Mouse (Mus musculus) ZHBTc4 (cell line): ENCODE measurements at regions not wholly inside any gene's neighbourhood (a gene's known extent, or its start where the extent isn't known, plus 50 kb on each side); places are given as distances from the start of the nearest gene placed in this dataset.
A peak's percentile ranks its signal among the peaks of the same experiment; 100 is the strongest.

Experiments
- DNase-seq: peaks from one replicate; pipeline ENCODE4 v3.0.0-alpha.2; 2011; ENCODE audit warnings: low read depth, low spot score

DNA sequence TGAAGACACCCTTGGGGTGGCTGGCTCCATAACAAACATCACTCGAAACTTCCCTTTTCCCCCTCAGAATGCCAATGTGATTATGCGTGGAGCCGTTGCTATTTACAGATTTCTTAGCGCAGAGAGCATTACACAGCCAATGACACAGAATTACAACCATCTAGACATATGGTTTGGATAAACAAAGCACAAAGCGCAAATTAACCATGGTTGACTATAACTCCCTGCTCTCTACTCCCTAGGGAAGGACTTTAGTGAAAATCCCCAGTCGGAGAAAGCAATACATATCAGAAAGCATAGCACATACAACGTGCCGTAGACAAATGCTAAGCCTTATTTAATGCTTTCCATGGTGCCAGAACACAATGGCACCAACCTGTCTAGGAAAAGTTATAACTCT, 131.8 kb downstream of the Tshz3 start:
- DNase-seq, result no peak

DNA sequence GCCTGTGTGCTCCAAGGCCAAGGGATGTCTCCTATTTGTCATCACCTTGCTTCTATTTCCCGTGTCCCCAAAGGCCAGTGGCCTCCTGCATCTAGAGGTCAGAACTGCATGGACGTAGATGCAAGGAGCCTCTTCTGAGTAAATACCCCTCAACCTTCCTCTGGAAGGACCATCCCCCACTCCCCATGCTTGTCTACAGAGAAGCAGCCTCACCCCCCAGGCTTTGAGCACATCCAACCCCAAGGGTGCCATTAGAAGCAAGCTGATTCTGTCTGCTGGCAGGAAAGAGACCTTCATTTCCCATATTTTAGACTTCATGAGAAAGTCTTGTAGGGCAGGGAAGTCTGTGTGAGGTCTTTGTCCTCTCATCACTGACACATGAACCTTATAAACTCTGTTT, 132.2 kb downstream of the Tshz3 start:
- no peak for DNase-seq

DNA sequence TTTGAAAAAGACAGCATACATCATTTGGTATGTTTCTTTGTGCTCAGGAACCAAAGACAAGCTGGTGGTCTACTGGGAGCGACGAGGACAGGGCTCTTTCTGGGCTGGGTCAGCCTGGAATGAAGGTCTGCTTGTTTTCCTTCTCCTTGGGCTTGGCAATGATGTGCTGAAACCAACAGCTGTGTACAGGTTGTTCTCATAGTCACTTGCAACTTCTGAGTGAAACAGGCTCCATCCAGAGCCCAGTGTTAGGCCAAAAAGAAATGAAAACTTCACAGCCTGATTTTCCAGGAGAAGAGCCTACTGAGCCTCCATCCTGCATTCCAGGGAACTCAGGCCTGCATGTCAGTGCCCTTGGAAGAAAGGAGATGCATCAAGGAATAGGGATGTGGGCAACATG, 150.4 kb downstream of the Tshz3 start:
- DNase-seq, result no peak

DNA sequence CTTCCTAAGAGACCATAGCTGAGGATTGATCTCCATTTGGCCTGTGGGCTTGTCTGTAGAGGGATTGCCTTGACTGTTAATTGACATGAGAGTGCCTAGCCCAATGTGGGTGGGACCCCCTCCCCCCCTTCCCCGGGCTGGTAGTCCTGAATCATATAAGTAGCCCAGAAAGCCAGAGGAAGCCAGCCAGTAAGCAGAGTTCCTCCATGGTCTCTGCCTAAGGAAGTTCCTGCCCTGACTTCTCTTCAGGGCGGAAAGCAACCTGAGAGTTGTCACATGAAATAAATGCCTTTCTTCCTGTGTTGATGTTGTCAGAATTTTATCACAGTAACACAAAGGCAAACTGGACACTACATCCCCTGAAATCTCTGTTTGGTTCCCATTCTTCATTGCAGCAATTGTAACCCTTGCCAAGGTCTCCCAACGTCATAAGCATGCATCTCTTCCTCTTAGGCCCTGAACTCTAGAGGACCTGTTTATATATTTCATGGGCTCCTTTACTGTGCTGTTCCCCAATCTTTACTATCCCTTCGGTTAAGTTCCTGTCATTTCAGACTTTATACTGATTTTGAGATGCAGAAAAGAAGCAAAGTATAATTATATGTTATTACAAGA, 153.5 kb downstream of the Tshz3 start:
- no peak for DNase-seq

DNA sequence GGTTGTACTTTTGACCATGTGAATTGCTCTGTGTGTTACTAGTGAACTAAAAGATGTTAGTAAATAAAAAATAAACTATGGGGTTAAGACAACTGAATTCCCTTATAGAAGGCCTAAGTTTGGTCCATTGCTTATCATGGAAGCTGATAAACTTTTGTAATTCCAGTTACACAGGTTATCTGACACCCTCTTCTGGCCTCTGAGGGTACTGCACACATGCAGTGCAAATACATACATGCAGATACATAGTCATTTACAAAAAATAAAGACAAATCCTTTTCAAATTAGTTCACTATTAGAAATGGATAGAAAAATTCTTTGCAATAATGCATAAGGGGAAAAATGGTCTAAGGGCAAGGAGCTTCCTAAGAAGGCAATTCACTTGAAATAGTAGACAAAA, 156.4 kb downstream of the Tshz3 start:
- peak; percentile 61 for DNase-seq

DNA sequence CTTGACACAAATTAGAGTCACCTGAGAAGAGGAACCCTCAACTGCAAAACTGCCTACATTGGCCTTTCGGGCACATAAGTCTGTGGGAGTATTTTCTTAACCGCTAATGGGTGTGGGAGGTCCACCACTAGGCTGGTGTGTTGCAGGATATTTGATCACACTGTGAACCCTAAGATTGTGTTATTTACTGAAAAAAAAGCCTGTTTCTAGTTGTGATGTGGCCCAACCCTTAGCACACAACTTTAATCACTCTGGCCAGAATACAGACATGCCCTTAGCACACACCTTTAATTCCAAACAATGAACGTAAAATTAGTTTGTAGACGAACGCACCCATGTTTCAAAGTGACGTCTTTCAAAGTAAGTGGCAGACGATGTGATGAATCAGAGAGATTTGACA, 161.5 kb downstream of the Tshz3 start:
- DNase-seq, result no peak

DNA sequence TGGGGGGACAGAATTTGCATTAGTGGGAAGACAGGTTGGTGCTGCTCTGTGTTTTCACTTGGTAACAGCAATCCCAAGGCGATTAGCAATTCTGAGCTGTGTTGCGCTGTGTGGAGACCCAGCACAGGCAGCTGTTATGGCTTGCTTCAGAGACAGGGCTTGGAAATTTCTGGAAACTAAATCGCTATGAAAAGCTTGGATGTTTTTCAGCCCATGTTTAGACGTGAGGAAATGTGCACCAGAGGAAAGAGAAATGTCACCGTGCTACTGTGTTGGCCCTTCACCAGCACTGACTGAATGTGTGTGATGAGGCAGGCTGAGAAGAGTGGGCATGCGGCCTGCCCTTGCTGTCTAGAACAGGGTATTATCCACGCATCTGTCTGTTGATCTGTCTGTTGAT, 164.6 kb downstream of the Tshz3 start:
- no peak for DNase-seq

DNA sequence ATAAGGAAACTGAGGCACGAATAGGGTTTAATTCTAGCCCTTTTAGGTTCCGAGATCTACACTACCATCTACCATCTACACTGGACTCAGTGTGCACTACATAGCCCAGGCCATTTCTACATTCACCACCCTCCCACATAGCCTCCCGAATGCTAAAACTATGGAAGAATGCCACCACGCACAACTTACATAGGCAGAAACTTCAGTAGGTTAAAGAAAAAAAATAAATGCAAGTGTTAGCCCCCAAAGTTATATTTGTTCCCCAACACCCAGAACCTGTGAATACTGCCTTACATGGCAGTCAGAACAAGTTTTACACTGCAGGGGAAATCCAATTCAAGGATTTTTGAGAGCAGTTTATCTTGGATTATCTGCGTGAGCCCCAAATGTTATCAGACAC, 165.8 kb downstream of the Tshz3 start:
- no peak for DNase-seq

DNA sequence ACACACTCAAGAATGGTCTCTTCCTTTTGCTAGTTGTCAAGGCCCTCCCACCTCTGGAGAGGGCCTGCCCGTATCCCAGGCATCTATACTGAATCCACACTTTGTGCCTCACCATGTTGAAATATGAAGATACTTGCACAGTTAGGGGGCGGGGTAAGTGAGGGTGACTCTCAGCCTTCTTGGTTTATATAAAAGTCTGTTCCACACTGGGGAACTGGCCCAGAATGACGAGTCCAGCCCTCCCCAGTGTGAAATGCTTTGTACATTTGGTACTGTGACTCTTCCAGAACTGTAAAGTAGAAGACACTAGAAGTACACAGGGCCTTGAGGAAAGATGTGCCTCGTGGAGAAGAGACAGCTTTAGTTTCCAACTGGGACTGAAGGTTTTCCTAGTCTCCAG, 166.8 kb downstream of the Tshz3 start:
- DNase-seq, result no peak

DNA sequence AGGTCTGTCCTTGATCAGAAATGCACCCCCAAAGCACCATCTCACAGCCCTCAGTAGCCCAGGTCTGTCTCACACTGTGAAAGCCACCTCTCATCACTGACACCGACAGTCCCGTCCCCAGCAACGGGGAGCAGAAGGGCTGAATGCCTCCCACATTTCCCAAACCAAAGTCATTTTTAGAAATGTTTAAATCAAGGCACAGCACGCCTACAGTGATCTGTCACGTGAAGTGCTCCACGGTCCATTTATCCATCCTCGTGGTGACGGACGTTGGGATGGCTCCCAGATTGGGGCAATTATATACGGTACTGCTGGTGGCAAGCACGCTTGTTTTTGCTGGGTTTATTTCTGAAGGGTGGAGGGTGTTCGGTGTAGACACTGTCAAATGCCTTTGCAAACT, 168.7 kb downstream of the Tshz3 start:
- no peak for DNase-seq

DNA sequence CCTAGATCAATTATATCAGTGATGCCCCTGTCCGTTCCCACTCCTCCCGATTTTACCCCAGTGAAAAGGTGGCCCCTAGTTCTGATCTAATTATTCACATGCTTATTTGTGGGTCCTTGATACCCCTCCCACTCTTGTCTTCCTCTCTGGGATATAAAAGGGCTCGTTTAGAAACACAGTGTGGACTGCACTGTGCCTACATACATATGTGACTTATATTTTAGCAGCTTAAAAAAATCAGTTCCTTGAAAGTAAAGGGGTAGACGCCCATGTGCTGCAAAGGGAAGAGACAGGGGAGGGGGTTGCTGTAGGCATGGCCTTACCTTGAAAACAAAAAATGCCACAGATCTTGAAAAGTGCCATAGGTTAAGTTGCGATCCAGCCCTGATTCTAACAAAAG, 176.1 kb downstream of the Tshz3 start:
- DNase-seq, result no peak

DNA sequence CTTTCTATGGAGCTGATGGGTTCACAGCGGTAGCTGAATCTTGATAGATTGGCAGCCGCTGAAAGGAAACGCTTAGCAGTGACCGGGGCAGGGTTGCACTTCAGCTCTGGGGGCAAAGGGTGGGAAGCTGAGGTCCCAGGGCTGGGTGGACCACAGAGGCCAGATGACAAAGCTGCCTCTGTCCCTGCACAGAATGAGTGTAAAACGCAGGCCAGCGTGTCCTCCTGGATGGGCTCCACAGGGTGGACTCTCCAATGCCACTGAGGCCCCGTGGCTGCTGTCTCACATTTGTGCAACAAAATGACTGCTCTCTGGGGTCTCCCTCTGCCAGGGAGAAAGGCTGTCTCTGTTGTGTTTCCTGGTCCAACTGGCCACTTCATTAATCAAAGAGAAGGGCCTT, 179.8 kb downstream of the Tshz3 start:
- DNase-seq, result no peak

DNA sequence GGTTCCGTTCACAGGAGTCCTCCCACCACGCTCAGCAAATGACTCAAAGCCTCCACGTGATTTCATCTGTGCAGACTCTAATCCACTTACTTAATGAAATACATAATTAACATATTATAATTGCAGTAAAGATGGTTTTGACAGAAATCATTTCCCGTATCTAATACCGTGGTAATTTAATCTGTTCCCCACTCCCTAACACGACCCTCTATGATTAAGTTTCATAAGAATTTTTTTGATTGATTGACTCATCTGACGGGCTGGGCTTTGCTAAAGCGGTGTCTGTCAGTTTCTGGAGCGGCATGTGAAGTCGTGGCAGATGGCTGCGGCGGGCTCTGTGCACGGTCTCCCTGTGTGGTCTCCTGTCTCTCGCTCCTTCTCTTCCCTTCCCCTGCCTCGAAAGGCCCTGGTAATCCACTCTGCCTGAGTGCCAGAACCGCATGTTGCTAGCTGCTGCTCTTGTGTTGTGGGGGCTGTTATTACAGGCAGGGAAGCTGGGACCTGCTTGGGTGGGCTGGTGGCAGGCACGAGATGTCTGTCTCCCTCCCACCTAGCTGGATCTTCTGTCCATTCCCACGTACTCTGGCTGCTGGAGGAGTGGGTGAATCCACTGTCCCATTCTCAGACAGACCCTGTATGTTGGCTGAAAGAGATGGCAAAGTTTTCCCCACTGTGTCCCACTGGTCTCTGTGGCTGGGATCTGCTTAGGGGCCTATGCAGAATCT, 195.0 kb downstream of the Tshz3 start:
- no peak for DNase-seq

DNA sequence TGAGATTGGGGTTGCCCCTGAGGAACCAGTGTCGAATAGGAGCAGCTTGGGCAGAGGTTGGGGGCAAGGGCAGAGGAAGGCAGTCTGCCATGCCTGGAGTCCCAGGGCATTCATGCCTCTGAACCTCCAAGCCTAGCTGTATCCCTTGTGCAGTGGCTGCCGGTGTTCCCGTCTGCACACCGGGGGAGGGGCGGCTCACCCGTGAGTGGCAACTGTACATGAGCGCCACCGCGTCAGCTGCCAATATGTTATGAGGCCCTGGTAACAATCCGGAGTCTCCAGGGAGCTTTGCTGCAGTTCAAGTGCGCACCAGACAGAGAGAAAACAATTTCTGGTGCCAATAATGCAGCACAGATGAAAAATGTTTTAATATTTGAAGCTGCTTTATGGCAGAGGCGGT, 198.4 kb downstream of the Tshz3 start:
- peak; percentile 21 for DNase-seq

DNA sequence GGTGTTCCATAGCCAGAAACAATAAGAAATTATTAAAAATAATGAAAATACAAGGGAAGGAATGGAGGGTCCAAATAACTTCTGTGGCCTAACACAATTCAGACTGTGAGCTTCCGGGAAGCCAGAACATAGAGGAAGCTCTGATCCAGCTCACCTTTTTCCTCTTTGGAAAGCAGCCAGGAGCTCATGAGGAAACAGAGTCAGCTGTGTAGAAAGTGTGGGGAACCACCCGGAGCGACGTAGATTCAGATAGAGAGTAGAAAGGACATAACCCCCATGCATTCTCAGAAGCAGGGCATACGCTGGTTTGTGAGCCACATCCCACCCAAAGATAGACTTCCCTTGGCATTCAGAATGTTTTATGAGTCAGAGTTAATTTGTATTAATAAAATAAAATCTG, 203.6 kb downstream of the Tshz3 start:
- no peak for DNase-seq

DNA sequence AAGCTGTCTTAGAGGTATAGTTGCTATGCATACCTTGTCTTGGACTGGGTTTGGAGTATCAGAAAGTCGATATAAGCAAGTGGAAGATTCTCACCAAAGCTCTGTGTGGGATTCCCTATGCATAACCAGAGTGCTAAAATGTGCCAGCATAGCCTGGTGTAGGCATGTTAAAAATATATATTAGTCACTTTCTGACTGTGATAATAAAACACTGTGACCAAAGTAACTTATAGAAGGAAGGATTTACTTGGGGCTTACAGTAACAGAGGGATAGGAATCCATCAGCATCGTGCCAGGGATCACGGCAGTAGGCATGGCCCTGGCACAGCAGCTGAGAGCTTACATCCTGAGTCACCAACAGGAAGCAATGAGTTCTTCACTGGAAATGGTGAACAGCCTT, 215.4 kb downstream of the Tshz3 start:
- no peak for DNase-seq

DNA sequence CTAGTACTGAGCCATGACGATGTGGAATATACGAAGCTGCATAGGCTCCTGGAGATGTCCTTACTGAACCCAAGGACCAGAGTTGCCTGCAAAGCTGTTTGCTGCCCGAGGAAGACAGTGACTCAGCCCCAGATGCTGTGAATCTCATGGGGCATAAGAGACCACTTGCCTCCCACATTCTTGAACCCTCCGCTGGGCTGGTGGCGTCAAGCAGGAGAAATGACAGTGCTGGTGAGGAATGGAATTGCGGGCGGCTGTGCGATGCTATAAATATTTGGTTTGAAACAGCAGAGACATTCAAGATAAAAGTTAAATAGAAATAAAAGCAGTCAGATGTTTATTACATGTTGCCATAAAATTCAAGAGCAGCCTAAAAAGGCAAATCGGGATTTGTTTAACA, 216.3 kb downstream of the Tshz3 start:
- no peak for DNase-seq

DNA sequence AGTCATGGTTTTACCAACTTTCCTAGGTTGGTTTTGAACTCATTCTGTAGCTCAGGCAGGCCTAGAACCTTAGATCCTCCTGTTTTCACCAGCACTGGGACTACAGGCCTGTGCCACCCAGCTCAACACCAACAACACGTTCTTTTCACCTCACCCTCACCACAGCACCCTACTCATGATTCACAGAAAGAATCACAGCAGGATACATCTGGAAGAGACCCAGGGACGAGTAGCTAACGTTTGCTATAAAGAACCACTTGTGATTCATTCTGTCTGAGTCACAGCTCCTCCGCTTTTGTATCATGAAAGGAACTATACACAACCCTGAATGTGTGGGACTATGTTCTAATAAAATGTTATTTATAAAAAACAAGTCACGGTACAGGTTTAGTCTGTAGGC, 217.3 kb downstream of the Tshz3 start:
- no peak for DNase-seq

DNA sequence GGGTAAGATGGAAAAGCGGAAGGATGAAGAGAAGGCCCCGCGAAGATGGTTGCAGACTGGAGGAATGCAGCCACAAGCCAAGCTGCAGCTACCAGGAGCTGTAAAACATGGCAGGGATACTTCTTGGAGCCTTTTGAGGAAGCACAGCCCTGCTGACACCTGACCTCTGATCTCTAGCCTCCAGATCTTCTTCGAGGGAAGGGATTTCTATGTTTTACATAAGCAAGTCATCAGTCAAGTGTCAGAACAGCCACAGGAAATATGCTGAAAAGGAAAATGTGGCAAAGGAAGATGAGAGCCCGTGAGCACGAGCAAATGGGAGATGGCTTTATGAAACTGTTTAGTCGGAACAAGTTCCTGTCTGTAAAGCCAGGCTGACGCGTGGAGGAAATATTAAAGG, 219.1 kb downstream of the Tshz3 start:
- no peak for DNase-seq

DNA sequence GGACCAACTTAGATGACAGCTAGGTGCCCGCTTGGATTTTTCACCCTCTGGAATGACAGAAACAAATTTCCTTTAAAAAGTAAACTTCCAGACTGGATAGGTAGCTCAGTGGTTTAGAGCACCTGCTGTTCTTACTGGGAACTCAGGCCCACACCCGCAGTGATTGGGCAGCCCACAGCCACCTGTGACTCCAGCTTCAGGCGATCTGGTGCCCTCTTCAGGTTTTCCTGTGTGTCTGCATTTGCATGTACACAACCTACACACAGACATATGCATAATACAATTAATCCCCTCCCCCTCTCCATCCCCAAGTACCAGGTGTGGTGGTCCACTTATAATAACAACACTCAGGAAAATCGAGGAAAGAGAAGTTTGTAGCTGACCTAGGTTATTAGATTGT, 221.5 kb downstream of the Tshz3 start:
- peak; percentile 40 for DNase-seq

DNA sequence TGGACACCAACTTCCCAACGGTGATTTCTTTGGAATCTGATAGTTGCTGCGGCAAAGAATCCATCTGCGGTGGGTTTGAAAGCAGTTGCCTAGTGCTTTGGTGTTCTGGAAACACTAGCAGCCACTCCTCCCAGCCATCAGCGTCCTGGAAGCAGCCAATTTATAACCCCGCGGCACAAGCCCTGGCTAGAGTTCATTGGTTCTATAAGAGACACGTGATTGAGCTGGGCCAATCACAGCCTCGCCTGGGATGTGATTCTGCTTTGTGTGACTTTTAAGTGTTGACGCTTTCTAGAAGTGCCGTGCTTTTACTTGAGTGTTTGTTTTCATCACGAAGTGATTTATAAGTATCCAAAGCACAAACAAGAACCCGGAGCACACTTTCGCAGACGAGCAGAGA, 223.1 kb downstream of the Tshz3 start:
- peak; percentile 40 for DNase-seq

DNA sequence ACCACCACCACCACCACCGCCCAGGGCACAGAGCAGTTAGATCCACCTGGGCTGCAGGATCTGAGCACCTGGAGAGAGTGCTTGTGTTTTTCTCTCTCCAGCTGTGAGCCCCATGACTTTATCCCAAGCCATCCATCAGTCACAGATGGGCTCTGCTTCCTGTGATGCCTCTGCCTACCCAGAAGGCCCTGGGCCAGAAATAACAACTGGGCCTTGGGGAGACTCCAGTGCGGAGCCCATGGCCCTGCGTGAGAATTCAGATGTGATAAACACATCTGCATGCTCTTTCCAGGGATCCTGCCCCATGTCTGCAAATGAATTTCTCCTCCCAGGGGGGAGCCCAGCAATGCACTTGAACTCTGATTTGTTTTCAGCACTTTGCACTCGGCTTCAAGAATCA, 235.6 kb downstream of the Tshz3 start:
- no peak for DNase-seq

DNA sequence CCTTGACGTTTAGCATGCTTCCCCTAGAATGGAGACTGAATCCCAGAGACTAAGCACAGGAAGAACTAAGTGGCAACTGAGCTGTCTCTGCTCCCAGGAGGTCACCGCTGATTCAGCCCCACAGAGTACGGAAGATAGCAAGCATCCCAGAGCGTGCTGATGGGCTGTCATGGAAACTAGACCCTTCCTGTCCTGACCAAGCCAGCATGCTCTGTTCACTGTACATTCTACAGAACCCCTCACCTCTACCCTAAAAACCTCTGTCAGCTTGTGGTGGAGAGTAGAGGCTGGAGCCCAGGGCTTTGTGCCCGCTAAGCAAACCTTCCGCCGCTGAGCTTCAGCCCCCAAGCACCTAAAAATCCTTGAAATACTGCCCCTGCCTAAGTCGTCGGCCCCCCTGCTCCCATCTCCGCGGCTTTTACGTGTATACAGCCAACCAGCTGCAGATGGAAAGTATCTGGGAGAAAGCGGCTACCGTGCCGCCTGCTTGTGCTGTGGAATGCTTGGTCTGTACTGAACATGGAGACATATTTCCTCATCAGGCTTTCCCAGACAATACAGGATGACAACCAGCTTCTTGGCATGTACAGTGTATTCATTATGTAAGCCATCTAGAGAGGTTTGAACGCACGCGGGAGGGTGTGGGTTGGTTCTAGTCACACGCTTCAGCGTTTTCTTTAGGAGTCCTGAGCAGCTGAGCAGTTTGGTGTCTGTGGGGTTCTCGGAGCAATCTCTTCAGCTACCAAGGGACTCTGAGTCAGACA, 237.1 kb downstream of the Tshz3 start:
- peak; percentile 21 for DNase-seq
